Mouse (Mus musculus): ENCODE data around the gene Iqschfp.

Iqschfp gene

GRCm38 (mm10) chr3:68335501-68335900 is 443.5 kb downstream of the Iqschfp start:
- DNase-seq (ENCODE audit: extremely low read depth, low read depth), result no peak

DNA sequence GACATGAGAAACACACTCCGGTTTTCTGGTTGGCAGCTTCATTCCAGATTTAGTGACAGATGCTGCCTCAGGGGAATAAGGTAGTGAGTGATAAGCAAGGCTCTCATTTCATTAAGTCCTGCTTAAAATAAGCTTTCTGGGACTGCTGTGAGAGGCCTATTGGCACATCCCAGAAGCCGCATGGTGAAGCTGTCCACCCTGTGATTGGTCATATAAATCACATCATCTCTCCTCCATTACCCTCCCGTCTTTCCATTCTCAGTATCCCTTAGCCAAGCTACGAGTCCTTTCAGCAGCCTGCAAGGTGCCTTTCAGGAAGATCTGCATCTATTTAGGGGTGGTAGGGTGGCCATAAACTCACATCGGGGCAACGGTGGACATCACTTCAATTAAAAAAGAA is 458.6 kb downstream of the Iqschfp start:
- no peak for DNase-seq (ENCODE audit: extremely low read depth, low read depth)

GRCm38 (mm10) chr3:68351461-68351860 is 459.4 kb downstream of the Iqschfp start:
- no peak for DNase-seq (ENCODE audit: extremely low read depth, low read depth)

DNA sequence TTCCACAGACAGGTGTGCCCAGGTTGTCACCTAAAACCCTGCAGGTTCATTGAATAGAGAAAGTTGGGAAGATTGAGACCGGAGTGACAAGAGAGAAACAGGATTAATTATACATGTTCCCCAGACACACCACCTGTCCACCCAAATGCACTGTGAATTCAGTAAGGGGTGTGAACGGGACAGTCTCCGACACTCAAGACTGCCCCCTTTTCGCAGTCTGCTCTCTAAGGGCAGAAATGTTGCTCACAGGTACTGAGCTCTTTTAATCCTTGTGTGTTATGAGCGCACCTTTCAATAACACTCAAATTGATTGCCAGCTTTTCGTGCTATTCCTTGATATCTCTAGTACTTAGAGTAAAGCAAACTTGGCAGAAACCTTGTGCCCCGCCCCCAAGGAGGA is 460.9 kb downstream of the Iqschfp start:
- no peak for DNase-seq (ENCODE audit: extremely low read depth, low read depth)

DNA sequence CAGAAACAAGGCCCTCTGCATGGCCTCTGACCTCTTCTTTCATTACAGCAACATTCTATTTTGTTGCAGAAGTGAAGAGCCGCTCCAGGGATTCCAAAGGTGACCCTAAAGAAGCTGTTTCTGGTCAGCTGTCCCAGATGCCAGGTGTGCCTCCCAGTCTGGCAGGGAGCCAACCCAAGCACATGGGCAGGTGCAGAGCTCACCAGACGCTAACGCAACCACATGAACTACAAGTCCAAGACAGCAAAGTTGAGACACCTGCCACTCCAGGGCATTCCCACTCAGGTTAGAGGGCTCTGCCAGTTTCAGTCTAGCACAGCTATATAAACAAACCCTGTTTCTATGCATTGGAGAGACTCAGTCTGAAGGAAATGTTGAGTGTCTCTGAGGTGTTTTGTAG is 461.5 kb downstream of the Iqschfp start:
- no peak for DNase-seq (ENCODE audit: extremely low read depth, low read depth)

- DNase-seq (ENCODE audit: extremely low read depth, low read depth), result no peak
Observed at GRCm38 (mm10) chr3:68356516-68356915, 464.5 kb downstream of the Iqschfp start.

DNA sequence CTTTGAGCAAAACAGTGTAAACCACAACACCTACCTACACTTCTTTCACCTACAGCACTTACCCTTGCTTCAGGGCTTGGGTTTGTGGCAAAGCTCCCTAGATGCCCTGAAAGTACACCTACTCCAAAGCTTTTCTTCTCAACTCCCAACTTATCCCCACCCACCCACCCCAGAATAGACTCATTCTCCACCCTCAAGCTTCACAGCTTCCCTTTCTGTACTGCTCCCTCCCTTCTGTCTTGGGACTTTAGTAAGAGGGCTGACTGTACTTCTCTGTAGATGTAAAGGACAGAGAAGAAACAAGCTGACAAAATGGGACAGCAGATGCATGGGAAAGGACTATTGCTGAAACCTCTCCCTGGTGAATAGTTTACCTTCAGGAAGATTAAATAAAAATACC is 476.0 kb downstream of the Iqschfp start:
- no peak for DNase-seq (ENCODE audit: extremely low read depth, low read depth)

DNA sequence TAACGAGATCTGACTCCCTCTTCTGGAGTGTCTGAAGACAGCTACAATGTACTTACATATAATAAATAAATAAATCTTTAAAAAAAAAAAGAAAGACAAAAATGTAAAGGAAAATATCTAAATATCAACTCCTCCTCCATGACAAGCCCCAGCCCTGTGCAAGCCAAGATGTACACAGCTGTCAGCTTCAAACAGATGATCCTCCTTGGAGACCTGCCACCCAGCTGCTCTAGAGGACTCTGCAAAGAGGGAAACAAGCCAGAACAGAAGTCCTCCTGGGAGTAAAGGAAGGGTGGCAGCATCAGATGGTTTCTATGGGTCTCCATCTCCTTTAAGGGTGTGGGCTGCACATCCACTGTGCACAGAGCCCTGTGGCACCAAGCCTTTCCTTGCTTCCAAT is 480.9 kb downstream of the Iqschfp start:
- no peak for DNase-seq (ENCODE audit: extremely low read depth, low read depth)

DNA sequence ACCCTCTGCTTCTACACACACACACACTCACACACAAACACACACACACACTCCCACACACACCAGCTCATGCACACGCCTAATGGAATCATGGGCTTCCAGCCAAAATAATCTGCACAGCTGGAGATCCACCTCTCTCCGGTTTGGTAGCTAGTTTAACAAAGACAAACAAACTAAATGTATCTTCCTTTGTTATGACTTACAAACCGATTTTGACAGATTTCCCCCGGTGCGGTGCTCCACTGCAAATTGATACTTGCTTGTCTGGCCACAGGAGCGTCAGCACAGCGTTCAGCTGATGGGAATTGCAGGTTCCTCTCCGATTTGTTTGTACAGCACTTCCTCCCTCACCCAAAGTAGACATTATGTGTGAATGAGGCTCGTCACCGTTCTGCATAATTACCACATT is 483.1 kb downstream of the Iqschfp start:
- DNase-seq (ENCODE audit: extremely low read depth, low read depth), result no peak

GRCm38 (mm10) chr3:68377452-68378198 is 485.6 kb downstream of the Iqschfp start:
- DNase-seq (ENCODE audit: extremely low read depth, low read depth), result peak; percentile 11

GRCm38 (mm10) chr3:68378799-68379198 is 486.8 kb downstream of the Iqschfp start:
- no peak for DNase-seq (ENCODE audit: extremely low read depth, low read depth)

DNA sequence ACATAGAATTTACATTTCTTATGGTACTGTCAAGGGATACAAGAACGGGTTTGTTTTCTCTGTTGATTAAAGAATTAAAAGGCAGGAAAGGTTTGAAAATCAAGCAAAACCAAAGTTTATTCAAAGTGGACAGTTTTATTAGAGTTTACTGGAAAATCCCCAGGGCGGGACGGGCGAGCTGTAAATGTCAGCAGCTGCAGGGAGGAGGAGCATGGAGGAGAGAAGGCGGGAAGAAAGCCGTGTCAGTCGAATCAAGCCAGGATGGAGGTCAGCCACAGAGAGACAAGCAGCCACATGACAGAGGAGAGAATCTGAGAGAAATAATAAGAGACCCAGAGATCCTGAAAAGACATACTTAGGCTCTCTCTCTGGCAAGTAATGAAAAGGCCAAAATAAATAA is 487.2 kb downstream of the Iqschfp start:
- no peak for DNase-seq (ENCODE audit: extremely low read depth, low read depth)

- DNase-seq (ENCODE audit: extremely low read depth, low read depth), result no peak
Observed at GRCm38 (mm10) chr3:68383672-68384071, 491.6 kb downstream of the Iqschfp start.

GRCm38 (mm10) chr3:68385544-68385943 is 493.5 kb downstream of the Iqschfp start:
- no peak for DNase-seq (ENCODE audit: extremely low read depth, low read depth)

GRCm38 (mm10) chr3:68388023-68388422 is 496.0 kb downstream of the Iqschfp start:
- DNase-seq (ENCODE audit: extremely low read depth, low read depth), result no peak

DNA sequence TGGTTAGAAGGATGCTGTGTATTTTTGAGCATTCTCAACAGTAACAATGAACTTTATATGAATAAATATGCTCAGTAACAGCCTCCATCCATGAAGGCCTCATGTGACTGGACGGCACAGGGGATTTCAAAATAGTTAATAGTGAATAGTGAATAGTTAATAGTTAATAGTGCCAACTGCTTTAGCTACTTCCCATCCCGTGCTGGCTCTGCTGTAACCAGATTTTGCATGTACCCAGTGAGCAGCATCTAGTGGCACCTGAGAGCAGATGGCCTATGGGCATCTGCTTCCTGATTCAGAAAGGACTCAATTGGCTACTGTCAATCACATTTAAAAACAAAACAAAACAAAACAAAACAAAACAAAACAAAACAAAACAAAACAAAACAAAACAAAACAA is 501.5 kb downstream of the Iqschfp start:
- no peak for DNase-seq (ENCODE audit: extremely low read depth, low read depth)

DNA sequence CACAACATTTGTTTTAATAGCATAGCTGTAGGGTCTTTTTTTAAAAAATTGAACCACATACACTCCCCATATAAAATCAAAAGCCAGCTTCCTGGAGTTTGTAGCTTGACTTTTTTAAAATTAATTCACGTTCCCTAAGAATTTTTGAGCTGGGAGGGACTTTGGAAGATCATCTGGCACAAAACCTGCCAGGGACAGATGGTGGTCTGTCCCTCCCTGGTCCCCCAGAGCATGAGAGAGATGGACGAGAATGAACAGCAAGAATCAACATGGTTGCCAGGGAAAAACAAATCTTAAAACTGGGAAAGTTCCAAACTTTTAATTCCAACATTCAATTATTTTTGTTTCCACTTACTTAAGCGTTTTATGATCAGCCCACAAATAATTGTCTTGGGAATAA is 506.7 kb downstream of the Iqschfp start:
- DNase-seq (ENCODE audit: extremely low read depth, low read depth), result no peak

- DNase-seq (ENCODE audit: extremely low read depth, low read depth), result no peak
Observed at GRCm38 (mm10) chr3:68400121-68400520, 508.1 kb downstream of the Iqschfp start.

GRCm38 (mm10) chr3:68403343-68403742 is 511.3 kb downstream of the Iqschfp start:
- DNase-seq (ENCODE audit: extremely low read depth, low read depth), result no peak

DNA sequence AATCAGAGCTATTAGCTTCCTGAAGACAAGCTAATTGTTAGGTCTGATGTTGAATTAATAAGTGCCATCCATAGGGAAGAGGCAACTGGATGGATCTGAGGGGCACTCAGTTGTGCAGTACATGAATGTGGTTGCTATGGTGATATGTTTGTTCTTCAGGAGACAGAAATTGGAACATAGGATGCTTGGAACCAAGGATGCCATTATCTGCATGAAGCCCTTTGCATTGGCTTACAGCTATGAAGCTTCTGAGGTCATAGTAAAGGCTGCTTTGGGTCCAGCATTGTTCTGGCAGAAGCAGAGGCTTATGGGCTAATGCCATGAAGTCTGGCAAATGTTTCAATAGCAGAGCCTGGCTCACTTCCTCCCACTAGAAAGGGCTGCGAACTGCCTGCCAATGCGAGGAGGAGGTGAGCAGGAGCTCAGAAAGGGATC is 511.8 kb downstream of the Iqschfp start:
- DNase-seq (ENCODE audit: extremely low read depth, low read depth), result no peak

- no peak for DNase-seq (ENCODE audit: extremely low read depth, low read depth)
Observed at GRCm38 (mm10) chr3:68405724-68406123, 513.7 kb downstream of the Iqschfp start.

- no peak for DNase-seq (ENCODE audit: extremely low read depth, low read depth)
Observed at GRCm38 (mm10) chr3:68412262-68412661, 520.2 kb downstream of the Iqschfp start.

GRCm38 (mm10) chr3:68419792-68420191 is 527.8 kb downstream of the Iqschfp start:
- DNase-seq (ENCODE audit: extremely low read depth, low read depth), result no peak

GRCm38 (mm10) chr3:68420927-68421326 is 528.9 kb downstream of the Iqschfp start:
- DNase-seq (ENCODE audit: extremely low read depth, low read depth), result no peak

Measured in MEL-GATA-1-ER (cell line).